16 mouse cellular contexts compared by ENCODE assay signal in the genomic region with DNA sequence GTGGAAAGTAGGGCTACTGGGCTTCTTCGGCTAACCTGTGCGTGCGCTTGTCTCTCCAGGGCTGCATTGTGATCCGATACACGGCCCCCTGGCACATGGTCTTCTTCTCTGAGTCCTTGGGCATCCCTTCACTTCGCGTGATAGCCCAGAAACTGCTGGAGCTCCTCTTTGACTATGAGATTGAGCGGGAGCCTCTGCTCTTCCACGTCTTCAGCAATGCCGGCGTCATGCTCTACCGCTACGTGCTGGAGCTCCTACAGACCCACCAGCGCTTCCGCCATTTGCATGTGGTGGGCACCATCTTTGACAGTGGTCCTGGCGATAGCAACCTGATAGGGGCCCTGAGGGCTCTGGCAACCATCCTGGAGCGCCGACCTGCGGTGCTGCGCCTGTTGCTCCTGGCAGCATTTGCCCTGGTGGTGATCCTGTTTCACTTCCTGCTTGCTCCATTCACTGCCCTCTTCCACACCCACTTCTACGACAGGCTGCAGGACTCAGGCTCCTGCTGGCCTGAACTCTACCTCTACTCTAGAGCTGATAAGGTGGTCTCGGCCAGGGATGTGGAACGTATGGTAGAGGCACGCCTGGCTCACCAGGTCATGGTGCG. TPM values are rescaled to one million over a fixed set of nuclear protein-coding genes. Genes with fewer than 3 reads are reported as not detected.
DNase-seq lines count a peak whose midpoint lies in the region; ATAC-seq and TF ChIP-seq lines count a peak whose summit lies in the region.
"Had no signal": no experiment of that assay in that cellular context is flagged by ENCODE, and none has a peak within 500 bp of the region (broad histone marks: within the 10 kb centered on the region; RNA-seq: fewer than 3 reads in every experiment).

No protein-coding gene starts in this region.

- H3K9ac ChIP-seq in ES-Bruce4 (ENCODE audit: low read depth, poor library complexity, severe bottlenecking), result no peak overlapping the region
- H3K9ac ChIP-seq in stomach, postnatal 0 days (ENCODE audit: low read length), result no peak overlapping the region
- H3K9ac ChIP-seq: forebrain, embryonic 15.5 days; hindbrain, embryonic 13.5 days; kidney, embryonic 15.5 days; limb, embryonic 15.5 days; liver, embryonic 13.5 days had no signal

- TF ChIP-seq EP300 in ES-Bruce4 (IDR thresholded peaks at IDR 0.05; ENCODE audit: insufficient read depth, low read depth, low read length), result no peak
- TF ChIP-seq EP300 in stomach, postnatal 0 days (optimal IDR thresholded peaks at IDR 0.05), result no peak

- peaks cover 10% of the 10 kb centered on the region for H3K36me3 ChIP-seq in ES-Bruce4 (ENCODE audit: control insufficient read depth, insufficient read depth, low read length, poor library complexity, severe bottlenecking)
- peaks cover 6% of the 10 kb centered on the region for H3K36me3 ChIP-seq in stomach, postnatal 0 days (ENCODE audit: control insufficient read depth, insufficient read depth, low read length)

- H3K27ac ChIP-seq in gastrocnemius, adult 2 months, result no peak overlapping the region
- H3K27ac ChIP-seq in ES-Bruce4 (ENCODE audit: insufficient read depth, low read length), result no peak overlapping the region
- no peak overlapping the region for H3K27ac ChIP-seq in stomach, postnatal 0 days (replicated peaks)
- H3K27ac ChIP-seq: forebrain, embryonic 15.5 days; hindbrain, embryonic 13.5 days; kidney, embryonic 15.5 days; limb, embryonic 15.5 days; liver, embryonic 13.5 days had no signal

- H3K4me2 ChIP-seq in stomach, postnatal 0 days (replicated peaks; ENCODE audit: low read depth), result no peak overlapping the region
- H3K4me2 ChIP-seq: forebrain, embryonic 15.5 days; heart, embryonic 11.5 days; hindbrain, embryonic 13.5 days; kidney, embryonic 15.5 days; limb, embryonic 15.5 days; liver, embryonic 13.5 days had no signal

- TF ChIP-seq CTCF in gastrocnemius, adult 2 months (IDR thresholded peaks at IDR 0.05), result no peak
- no peak for TF ChIP-seq CTCF in ES-Bruce4 (IDR thresholded peaks at IDR 0.05; ENCODE audit: low read depth, low read length)
- TF ChIP-seq CTCF in stomach, postnatal 0 days (IDR thresholded peaks at IDR 0.05; ENCODE audit: low read depth), result 0 out of 2 replicates have a peak, but pooled peaks have one; percentile 11

- peak; percentile 27 for DNase-seq in gastrocnemius, adult 2 months
- no peak for DNase-seq in gastrocnemius, postnatal 14 days
- peak; percentile 37 for DNase-seq in stomach, postnatal 0 days (ENCODE audit: low spot score)
- no peak for DNase-seq in thymus, postnatal 0 days (ENCODE audit: low spot score)
- no peak for DNase-seq in adrenal gland, adult 18-20 months (ENCODE audit: low spot score in 2 of 2)

- H3K4me3 ChIP-seq in gastrocnemius, adult 2 months, result no peak overlapping the region
- peak overlapping the region; percentile 22 for H3K4me3 ChIP-seq in ES-Bruce4 (ENCODE audit: low read depth, low read length)
- H3K4me3 ChIP-seq in stomach, postnatal 0 days (ENCODE audit: low read depth, low read length), result no peak overlapping the region
- H3K4me3 ChIP-seq: forebrain, embryonic 15.5 days; hindbrain, embryonic 13.5 days; kidney, embryonic 15.5 days; limb, embryonic 15.5 days; liver, embryonic 13.5 days had no signal

- peak; percentile 35 for ATAC-seq in common myeloid progenitor, adult 5-6 weeks (replicated peaks; ENCODE audit: low read depth, poor library complexity, severe bottlenecking)
- ATAC-seq in stomach, postnatal 0 days (ENCODE audit: low FRiP score, low TSS enrichment), result peak; percentile 75

- no peaks in the 10 kb centered on the region for H3K9me3 ChIP-seq in ES-Bruce4 (replicated peaks; ENCODE audit: control insufficient read depth, insufficient read depth, low read length, poor library complexity, severe bottlenecking)
- no peaks in the 10 kb centered on the region for H3K9me3 ChIP-seq in stomach, postnatal 0 days (ENCODE audit: control insufficient read depth, low read length)
- H3K9me3 ChIP-seq: forebrain, embryonic 15.5 days; G1E; hindbrain, embryonic 13.5 days; kidney, embryonic 15.5 days; limb, embryonic 15.5 days; liver, embryonic 13.5 days had no signal

- TF ChIP-seq POLR2A in ES-Bruce4 (IDR thresholded peaks at IDR 0.05; ENCODE audit: insufficient read depth, low read length), result no peak

- intact Hi-C loops in gastrocnemius, adult 2 months (cut with DNase I), result no loop called here
- intact Hi-C loops in gastrocnemius, postnatal 14 days (cut with DNase I; ENCODE audit: low total_unique reads), result loop anchor here (5.0 kb wide), 1 partner anchor 36 kb away; no protein-coding TSS in a partner anchor

- peaks cover under 1% of the 10 kb centered on the region for H3K4me1 ChIP-seq in ES-Bruce4 (ENCODE audit: control insufficient read depth, insufficient read depth, low read length)
- no peaks in the 10 kb centered on the region for H3K4me1 ChIP-seq in stomach, postnatal 0 days (replicated peaks; ENCODE audit: control insufficient read depth, insufficient read depth)
- H3K4me1 ChIP-seq: liver, embryonic 13.5 days had no signal

- H3K27me3 ChIP-seq in ES-Bruce4 (ENCODE audit: control insufficient read depth, insufficient read depth, low read length, poor library complexity, severe bottlenecking), result no peaks in the 10 kb centered on the region
- no peaks in the 10 kb centered on the region for H3K27me3 ChIP-seq in stomach, postnatal 0 days (ENCODE audit: control insufficient read depth, insufficient read depth, low read length)
- H3K27me3 ChIP-seq: forebrain, embryonic 15.5 days; limb, embryonic 15.5 days; liver, embryonic 13.5 days had no signal

- 88% methylated on average over 25 of the region's 25 CpGs for WGBS in stomach, postnatal 0 days

RNA-seq across cellular contexts. Expression of gene Armh1, which starts 16.0 kb away (rescaled TPM):
- not detected for total RNA-seq in gastrocnemius, adult 2 months (2021)
- not detected for total RNA-seq in gastrocnemius, postnatal 14 days (2021)
- 0.49 and 0.52 TPM in 2 replicates for polyA plus RNA-seq in ES-Bruce4 (2011; ENCODE audit: insufficient read depth, insufficient read length, low read depth, missing spikeins)
- not detected in 2 replicates for total RNA-seq in common myeloid progenitor, adult 5-6 weeks (2017)
- 0.16 and 0.24 TPM in 2 replicates for polyA plus RNA-seq in stomach, postnatal 0 days (2015; fragmentation: Nextera tagmentation; extraction: Ambion mirVana)
- 0.38 and 0.45 TPM in 2 replicates for polyA plus RNA-seq in thymus, postnatal 0 days (2015; fragmentation: Nextera tagmentation; extraction: Ambion mirVana)
- 1 to 10 TPM; 1.9 to 2.4 TPM for total RNA-seq in adrenal gland, adult 18-20 months (2021)
- total RNA-seq: G1E; monocyte, adult 5-6 weeks had no signal
- polyA plus RNA-seq: G1E; liver, embryonic 13.5 days; small intestine, adult 2 months had no signal

RNA-seq across cellular contexts. Expression of gene Tmem53, which starts 16.2 kb away (rescaled TPM):
- total RNA-seq in gastrocnemius, adult 2 months (2021), result 1 to 10 TPM; 2.7 to 6.6 TPM
- total RNA-seq in gastrocnemius, postnatal 14 days (2021), result 1 to 10 TPM; 4.0 to 5.9 TPM
- polyA plus RNA-seq in ES-Bruce4 (2011; ENCODE audit: insufficient read depth, insufficient read length, low read depth, missing spikeins), result 1.8 and 2.7 TPM in 2 replicates
- total RNA-seq in common myeloid progenitor, adult 5-6 weeks (2017), result not detected in 2 replicates
- 12.9 and 16.3 TPM in 2 replicates for polyA plus RNA-seq in stomach, postnatal 0 days (2015; fragmentation: Nextera tagmentation; extraction: Ambion mirVana)
- polyA plus RNA-seq in thymus, postnatal 0 days (2015; fragmentation: Nextera tagmentation; extraction: Ambion mirVana), result 13.7 and 14.2 TPM in 2 replicates
- 10 to 100 TPM; 38.6 to 66.8 TPM for total RNA-seq in adrenal gland, adult 18-20 months (2021)

Comparison
In these comparisons a context has a peak if more than half of its experiments do, and no peak if none do; other contexts are left out.
1. DNase-seq: peak in gastrocnemius, adult 2 months (single experiment) and stomach, postnatal 0 days (single experiment); none in gastrocnemius, postnatal 14 days (single experiment), thymus, postnatal 0 days (single experiment) and adrenal gland, adult 18-20 months (0 of 2).
2. RNA of gene Tmem53, which starts 16.2 kb away (total RNA-seq): 38.6 to 66.8 TPM in adrenal gland, adult 18-20 months; 2.7 to 6.6 TPM in gastrocnemius, adult 2 months, 4.0 to 5.9 TPM in gastrocnemius, postnatal 14 days and not detected in common myeloid progenitor, adult 5-6 weeks; every median in the first group is over 4 times any median in the second.